Mouse (Mus musculus) lung, adult 18-20 months (tissue): ENCODE data around the gene Dqx1.

ENCODE experiments used
- DNase-seq, 2 experiments: peaks; one replicate each; pipeline ENCODE4 v3.0.0; 2022; ENCODE audit warnings: mixed read lengths in 2 of 2

Dqx1 gene

DNA sequence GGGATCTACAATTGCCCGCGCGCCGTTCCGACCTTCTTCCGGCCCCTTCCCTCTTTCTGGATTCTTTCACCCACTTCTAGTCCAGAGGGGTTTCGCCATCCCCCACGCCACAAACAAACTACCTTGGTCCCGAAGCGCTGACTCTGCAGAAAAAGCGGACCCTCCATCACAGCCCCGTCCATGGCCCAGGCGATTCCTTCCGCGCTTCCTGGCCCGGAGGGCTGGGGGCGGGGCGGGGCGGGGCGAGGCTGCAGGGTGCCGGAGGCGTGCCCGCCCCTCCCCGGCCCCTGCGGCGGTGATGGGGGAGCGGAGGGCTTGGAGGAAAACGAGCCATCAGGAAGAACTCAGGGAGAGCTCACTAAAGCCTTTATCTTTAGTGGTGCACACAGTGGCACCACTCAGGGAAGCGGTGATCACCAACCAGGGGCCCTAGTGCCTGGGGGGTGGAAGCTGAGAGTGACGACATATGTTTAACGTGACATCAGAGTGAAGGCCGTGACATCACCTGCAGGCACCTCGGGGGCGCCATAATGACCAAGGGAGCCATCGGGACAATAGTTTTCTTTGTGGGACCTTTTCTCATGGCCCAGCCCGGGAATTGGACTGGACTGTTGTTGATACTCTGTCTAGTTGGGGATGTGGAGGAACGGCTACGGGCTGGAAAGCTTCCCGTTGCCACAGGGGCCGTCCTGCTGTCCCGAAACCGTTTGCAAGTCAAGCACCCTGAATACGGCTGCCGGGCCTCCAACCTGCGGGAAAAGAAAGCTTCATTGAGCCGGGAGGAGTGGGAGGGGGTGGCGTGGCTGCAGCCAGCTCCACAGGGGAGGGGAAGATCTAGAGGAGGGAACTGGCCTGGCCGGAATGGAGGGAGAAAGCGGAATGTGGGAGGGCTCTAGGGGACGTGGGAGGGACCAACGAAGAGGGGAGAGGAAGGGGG, 24.1 kb upstream of the Dqx1 start, which contains the start of the genes Dok1 and Loxl3:
Dok1 (minus strand) TSS at position 223 of the 937 bp plus-strand sequence.
Loxl3 (plus strand) TSS at position 925 of the 937 bp plus-strand sequence.
- peak; percentile 78 to 79 for DNase-seq

GRCm38 (mm10) chr6:83034463-83035055, 23.1 kb upstream of the Dqx1 start:
- no peak for DNase-seq

- no peak for DNase-seq
These were observed 20.5 kb upstream of the Dqx1 start for GRCm38 (mm10) chr6:83037188-83037587.

DNA sequence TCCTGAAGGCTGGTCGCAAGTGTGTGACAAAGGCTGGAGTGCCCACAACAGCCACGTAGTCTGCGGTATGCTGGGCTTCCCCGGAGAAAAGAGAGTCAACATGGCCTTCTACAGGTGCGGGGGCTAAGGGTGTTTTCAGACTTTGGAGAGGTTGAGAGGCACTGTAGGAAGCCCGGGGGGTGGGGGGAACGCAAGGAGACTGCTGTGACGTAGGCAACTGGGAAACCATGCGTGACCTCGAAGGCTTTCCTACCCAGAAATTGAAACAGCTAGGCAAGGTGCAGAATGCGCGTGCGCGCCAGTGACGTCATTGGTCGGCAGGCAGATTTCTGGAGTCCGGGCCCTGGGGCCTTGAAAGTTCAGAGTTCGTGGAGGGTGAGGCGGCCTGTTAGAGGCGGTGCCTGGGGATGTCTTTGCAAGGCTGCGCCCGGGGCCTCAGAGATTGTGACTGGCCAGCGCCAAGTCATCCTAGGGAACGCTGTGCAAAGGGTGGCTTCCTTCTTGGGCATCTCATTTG, 19.1 kb upstream of the Dqx1 start:
- DNase-seq = peak; percentile 95 to 97

GRCm38 (mm10) chr6:83040601-83041000, 17.0 kb upstream of the Dqx1 start:
- DNase-seq = no peak

GRCm38 (mm10) chr6:83043561-83043960, 14.1 kb upstream of the Dqx1 start:
- DNase-seq = no peak

GRCm38 (mm10) chr6:83043993-83044392, 13.7 kb upstream of the Dqx1 start:
- DNase-seq = no peak

DNA sequence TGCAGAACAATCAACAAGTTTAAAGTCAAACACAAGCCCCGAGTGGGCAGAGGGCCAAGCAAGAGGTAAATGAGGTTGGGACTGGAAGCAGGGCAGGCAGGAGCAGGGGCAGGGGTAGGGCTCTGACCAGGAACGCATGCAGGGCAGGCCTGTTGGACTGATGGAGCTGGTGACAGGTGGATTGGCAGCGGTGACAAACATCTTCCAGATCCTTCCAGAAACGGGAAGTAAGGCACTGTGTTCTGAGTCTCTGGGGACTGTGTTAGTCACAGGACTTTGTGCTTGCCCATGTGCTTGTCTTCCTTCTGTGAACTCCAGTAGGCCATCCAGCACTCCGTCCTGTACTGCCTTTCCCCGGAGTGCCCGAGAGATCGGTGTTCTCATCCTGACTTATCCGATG, 12.9 kb upstream of the Dqx1 start:
- DNase-seq = peak in 1 of 2 experiments; percentile 24

GRCm38 (mm10) chr6:83049367-83049766, 8.3 kb upstream of the Dqx1 start:
- DNase-seq = peak in 1 of 2 experiments; percentile 2

- peak in 1 of 2 experiments; percentile 37 for DNase-seq
These were observed 4.3 kb upstream of the Dqx1 start for GRCm38 (mm10) chr6:83053136-83053960.

DNA sequence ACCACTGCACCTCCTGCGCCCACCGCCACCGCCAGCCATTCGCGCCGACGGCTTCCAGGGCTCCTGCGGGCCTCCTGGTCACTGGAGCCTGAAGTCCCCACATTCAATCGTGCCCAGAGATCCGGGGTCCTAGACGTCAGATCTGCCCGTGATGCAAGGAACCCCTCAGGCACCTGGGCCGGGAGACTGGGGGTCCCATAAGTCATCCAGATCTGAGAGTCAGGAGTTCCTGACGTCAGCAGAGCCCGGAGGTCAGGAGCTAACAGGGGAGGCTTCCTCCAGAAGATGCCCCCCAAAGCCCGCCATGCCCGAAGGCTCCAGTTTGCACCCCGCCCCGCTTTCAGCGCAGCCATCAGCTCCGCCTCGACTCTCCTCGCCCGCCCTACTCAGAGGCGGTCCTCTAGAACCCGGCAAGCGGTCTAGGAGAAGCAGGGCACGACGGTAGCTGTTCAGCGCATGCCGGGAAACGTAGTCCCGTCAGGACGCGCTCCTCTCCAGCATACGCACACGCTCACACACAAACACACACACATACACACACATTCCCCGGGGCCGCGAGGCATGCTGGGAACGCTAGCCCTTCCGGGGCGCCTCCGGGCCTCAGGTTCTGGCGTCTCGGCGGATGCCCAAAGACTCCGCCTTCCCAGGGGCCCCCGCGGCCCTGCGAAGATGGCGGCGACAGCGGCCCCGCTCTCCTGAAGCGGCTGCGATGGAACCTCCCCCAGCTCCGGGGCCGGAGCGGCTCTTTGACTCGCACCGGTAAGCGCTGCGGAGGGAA, 3.4 kb upstream of the Dqx1 start, which contains the start of gene Aup1:
Aup1 (plus strand) TSS at position 448 of the 778 bp plus-strand sequence.
- DNase-seq = peak; percentile 98

DNA sequence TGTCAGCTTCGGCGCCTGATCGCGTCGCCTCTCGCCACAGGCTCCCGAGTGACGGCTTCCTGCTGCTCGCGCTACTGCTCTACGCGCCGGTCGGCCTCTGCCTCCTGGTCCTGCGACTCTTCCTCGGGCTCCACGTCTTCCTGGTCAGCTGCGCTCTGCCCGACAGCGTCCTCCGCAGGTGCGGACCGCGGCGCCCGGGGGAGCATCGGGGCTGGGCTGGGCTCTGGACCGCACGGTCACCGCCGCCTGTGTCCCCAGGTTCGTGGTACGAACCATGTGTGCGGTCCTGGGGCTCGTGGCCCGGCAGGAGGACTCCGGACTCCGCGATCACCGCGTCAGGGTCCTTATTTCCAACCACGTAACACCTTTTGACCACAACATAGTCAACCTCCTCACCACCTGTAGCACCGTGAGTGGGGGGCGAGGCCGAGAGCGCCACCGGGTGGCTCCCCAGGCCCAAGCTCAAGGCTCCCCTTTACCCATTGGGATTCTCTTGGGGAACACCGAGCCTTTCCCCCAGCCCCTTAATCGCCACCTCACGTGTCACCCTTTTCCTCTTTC, 2.7 kb upstream of the Dqx1 start, which contains the start of gene Htra2:
Htra2 (minus strand) TSS at position 403 of the 561 bp plus-strand sequence.
- DNase-seq = peak; percentile 38 to 42

DNA sequence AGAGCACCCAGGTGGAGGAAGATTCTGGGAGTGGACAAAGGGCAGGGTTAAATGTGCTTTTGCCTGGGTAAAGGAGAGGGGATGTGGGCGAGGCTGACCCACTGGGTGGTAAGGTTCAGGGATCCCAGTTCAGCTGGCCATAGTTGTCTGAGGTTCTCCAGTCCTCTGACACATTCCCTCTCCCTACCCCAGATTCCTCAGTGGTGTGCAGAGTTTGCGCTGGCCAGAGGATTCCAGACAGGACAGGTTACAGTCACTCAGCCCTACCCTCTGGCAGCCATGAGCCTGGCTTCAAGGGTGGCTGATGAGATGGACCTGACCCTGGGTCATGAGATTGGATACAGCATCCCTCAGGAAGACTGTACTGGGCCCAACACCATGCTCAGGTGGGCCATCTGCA, 1.1 kb downstream of the Dqx1 start:
- no peak for DNase-seq

GRCm38 (mm10) chr6:83065995-83066394, 8.4 kb downstream of the Dqx1 start:
- no peak for DNase-seq

GRCm38 (mm10) chr6:83066441-83066840, 8.8 kb downstream of the Dqx1 start:
- no peak for DNase-seq

GRCm38 (mm10) chr6:83068221-83068620, 10.6 kb downstream of the Dqx1 start:
- no peak for DNase-seq

DNA sequence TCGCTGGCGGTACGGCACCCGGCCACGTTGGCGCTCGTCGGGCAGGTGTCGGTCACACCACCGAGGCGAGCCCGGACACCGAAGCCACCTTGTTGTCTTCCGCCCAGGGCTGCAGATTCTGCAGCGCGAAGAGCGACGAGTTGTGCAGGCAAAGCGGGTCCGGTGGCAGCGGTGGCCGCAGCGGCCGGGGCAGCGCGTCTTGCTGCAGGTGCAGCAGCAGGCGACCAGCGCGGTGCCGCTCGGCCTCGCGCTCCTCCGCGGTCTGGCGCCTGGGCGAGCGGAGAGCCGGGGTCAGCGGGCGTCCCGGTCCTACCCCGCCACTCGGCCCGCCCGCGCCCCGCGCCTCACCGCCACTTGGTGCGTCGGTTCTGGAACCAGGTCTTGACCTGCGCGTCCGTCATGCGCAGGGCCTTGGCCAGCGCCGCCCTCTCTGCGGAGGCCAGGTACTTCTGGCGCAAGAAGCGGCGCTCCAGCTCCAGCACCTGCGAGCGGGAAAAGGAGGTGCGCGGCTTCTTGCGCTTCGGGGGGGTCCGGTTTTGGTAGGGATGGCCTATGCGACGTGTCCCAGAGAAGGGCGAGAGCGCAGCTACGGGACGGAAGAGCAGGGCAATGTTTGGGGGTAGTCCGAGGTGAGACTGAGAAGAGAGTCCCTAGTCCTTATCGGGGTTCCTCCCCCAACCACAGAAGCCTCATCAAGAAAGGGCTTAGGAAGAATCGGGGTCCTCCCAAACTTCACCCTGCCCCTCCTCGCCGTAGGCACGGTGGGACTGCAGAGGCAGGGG, 11.3 kb downstream of the Dqx1 start:
- no peak for DNase-seq

- DNase-seq = no peak
These were observed 12.0 kb downstream of the Dqx1 start for GRCm38 (mm10) chr6:83069488-83070246.

DNA sequence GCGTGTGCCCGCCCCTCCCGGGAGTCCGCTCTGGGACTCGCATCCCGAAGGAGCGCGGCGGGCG, 12.4 kb downstream of the Dqx1 start, which contains the start of gene Tlx2:
Tlx2 (minus strand) TSS at position 47 of the 64 bp plus-strand sequence.
- no peak for DNase-seq
